Mouse (Mus musculus): ENCODE data around the gene Gli1. TPM values are rescaled to one million over a fixed set of nuclear protein-coding genes. Genes with fewer than 3 reads are reported as not detected.

The Gli1 gene
- total and polyA plus RNA-seq, 3 experiments, result 0.10 to 0.42 TPM; not detected in 1

- peaks cover 14% of the 10 kb centered on the region for H3K27me3 ChIP-seq (replicated peaks)
- dilution Hi-C loops (cut with MboI; ENCODE audit: extremely low pct_ligation_motif_present, extremely low pct_unique_long_range_greater_than_20kb, low sequenced_read_pairs) (no loop called here), in situ Hi-C loops (cut with MboI; ENCODE audit: low pct_ligation_motif_present, low pct_unique_long_range_greater_than_20kb, low sequenced_read_pairs) (no loop called here)
- peaks cover under 1 to 22% of the 10 kb centered on the region in 2 experiments for H3K36me3 ChIP-seq (replicated peaks in 1 of 2; ENCODE audit: control insufficient read depth in 1 of 2, insufficient read depth in 1 of 2, low read length in 1 of 2)
- no peak overlapping the region for H3K27ac ChIP-seq (ENCODE audit: insufficient read depth, low read depth)
- TF ChIP-seq USF2 (conservative IDR thresholded peaks at IDR 0.05; ENCODE audit: low read depth, low read length) (0 out of 2 replicates have a peak, but pooled peaks have one; percentile 9), NRF1 (IDR thresholded peaks at IDR 0.05; ENCODE audit: low read depth, low read length) (no peak)
- no peak overlapping the region for H3K4me3 ChIP-seq (replicated peaks in 1 of 3; ENCODE audit: low read depth in 2 of 3, low read length in 2 of 3, poor library complexity in 1 of 3)
- no peak overlapping the region for H3K4me2 ChIP-seq (ENCODE audit: insufficient read depth, low read depth, poor library complexity, severe bottlenecking)
- no peak overlapping the region for H3K9ac ChIP-seq (ENCODE audit: insufficient read depth, low read depth)
- no peaks in the 10 kb centered on the region for H3K79me2 ChIP-seq (replicated peaks; ENCODE audit: control insufficient read depth, extremely low read depth, insufficient read depth, poor library complexity, severe bottlenecking)
- DNase-seq (ENCODE audit: extremely low read depth), result no peak
- peaks cover 0 to 9% of the 10 kb centered on the region in 2 experiments; a peak in 2 of 4 replicates for H3K4me1 ChIP-seq (ENCODE audit: control insufficient read depth in 1 of 2, insufficient read depth in 2 of 2)
- H3K9me3 ChIP-seq (replicated peaks; ENCODE audit: low read length), result no peaks in the 10 kb centered on the region
These were observed 6.5 kb downstream of the Gli1 start for GRCm38 (mm10) chr10:127335271-127335670.

- Histone ChIP-seq H3K4me2 (ENCODE audit: insufficient read depth, low read depth, poor library complexity, severe bottlenecking) (no peak overlapping the region), H3K9me3 (replicated peaks; ENCODE audit: low read length) (no peaks in the 10 kb centered on the region), H3K9ac (ENCODE audit: insufficient read depth, low read depth) (no peak overlapping the region), H3K4me1 (ENCODE audit: control insufficient read depth in 1 of 2, insufficient read depth in 2 of 2) (peaks cover 0 to 5% of the 10 kb centered on the region in 2 experiments; a peak in 1 of 4 replicates), H3K79me2 (replicated peaks; ENCODE audit: control insufficient read depth, extremely low read depth, insufficient read depth, poor library complexity, severe bottlenecking) (no peaks in the 10 kb centered on the region), H3K36me3 (replicated peaks in 1 of 2; ENCODE audit: control insufficient read depth in 1 of 2, insufficient read depth in 1 of 2, low read length in 1 of 2) (peaks cover 16 to 43% of the 10 kb centered on the region in 2 experiments), H3K4me3 (replicated peaks in 1 of 3; ENCODE audit: low read depth in 2 of 3, low read length in 2 of 3, poor library complexity in 1 of 3) (no peak overlapping the region), H3K27me3 (replicated peaks) (peaks cover 2% of the 10 kb centered on the region), H3K27ac (ENCODE audit: insufficient read depth, low read depth) (no peak overlapping the region)
- dilution Hi-C loops (cut with MboI; ENCODE audit: extremely low pct_ligation_motif_present, extremely low pct_unique_long_range_greater_than_20kb, low sequenced_read_pairs) (no loop called here), in situ Hi-C loops (cut with MboI; ENCODE audit: low pct_ligation_motif_present, low pct_unique_long_range_greater_than_20kb, low sequenced_read_pairs) (no loop called here)
- no peak for DNase-seq (ENCODE audit: extremely low read depth)
- TF ChIP-seq RCOR1 (conservative IDR thresholded peaks at IDR 0.05; ENCODE audit: low read depth, low read length), result no peak
- no peak for TF ChIP-seq ELF1 (IDR thresholded peaks at IDR 0.05; ENCODE audit: low read depth, low read length)
- no peak for TF ChIP-seq ZMIZ1 (IDR thresholded peaks at IDR 0.05; ENCODE audit: low read depth, low read length)
- TF ChIP-seq NELFE (IDR thresholded peaks at IDR 0.05; ENCODE audit: low read depth, low read length), result no peak
- no peak for TF ChIP-seq ZC3H11A (IDR thresholded peaks at IDR 0.05; ENCODE audit: low read depth, low read length)
- TF ChIP-seq KAT2A (IDR thresholded peaks at IDR 0.05; ENCODE audit: insufficient replicate concordance, low read length), result no peak
- TF ChIP-seq POLR2AphosphoS2 (IDR thresholded peaks at IDR 0.05; ENCODE audit: low read depth, low read length), result no peak
- TF ChIP-seq PAX5 (IDR thresholded peaks at IDR 0.05; ENCODE audit: low read length), result no peak
- no peak for TF ChIP-seq NRF1 (IDR thresholded peaks at IDR 0.05; ENCODE audit: low read depth, low read length)
- no peak for TF ChIP-seq EP300 (IDR thresholded peaks at IDR 0.05; ENCODE audit: low read length)
- peak; percentile 13; the same call in 1 of the 2 replicates for TF ChIP-seq SMC3 (IDR thresholded peaks at IDR 0.05; ENCODE audit: low read depth, low read length)
- no peak for TF ChIP-seq ZKSCAN1 (IDR thresholded peaks at IDR 0.05; ENCODE audit: borderline replicate concordance, low read depth, low read length)
- no peak for TF ChIP-seq MAZ (IDR thresholded peaks at IDR 0.05; ENCODE audit: low read depth, low read length)
- TF ChIP-seq MAFK (IDR thresholded peaks at IDR 0.05; ENCODE audit: insufficient replicate concordance, low read length), result no peak
- TF ChIP-seq SIN3A (IDR thresholded peaks at IDR 0.05; ENCODE audit: low read length), result no peak
- TF ChIP-seq UBTF (IDR thresholded peaks at IDR 0.05; ENCODE audit: low read depth, low read length), result no peak
- no peak for TF ChIP-seq IRF4 (IDR thresholded peaks at IDR 0.05; ENCODE audit: low read depth, low read length)
- TF ChIP-seq MAX (IDR thresholded peaks at IDR 0.05; ENCODE audit: low read length), result no peak
- no peak for TF ChIP-seq POLR2A (IDR thresholded peaks at IDR 0.05; ENCODE audit: low read depth, low read length)
- TF ChIP-seq TCF12 (IDR thresholded peaks at IDR 0.05; ENCODE audit: low read depth, low read length), result no peak
- peak; percentile 68 for TF ChIP-seq MYC (IDR thresholded peaks at IDR 0.05; ENCODE audit: low read depth, low read length)
- TF ChIP-seq HCFC1 (IDR thresholded peaks at IDR 0.05; ENCODE audit: low read depth, low read length), result no peak
- TF ChIP-seq CTCF (conservative IDR thresholded peaks at IDR 0.05 in 1 of 2, IDR thresholded peaks at IDR 0.05 in 1 of 2; ENCODE audit: low read depth in 2 of 2, low read length in 2 of 2), result peak; percentile 23 to 69; a peak in 2 of 4 replicates
- peak; percentile 48 for TF ChIP-seq RAD21 (IDR thresholded peaks at IDR 0.05; ENCODE audit: low read depth, low read length)
- TF ChIP-seq MXI1 (IDR thresholded peaks at IDR 0.05; ENCODE audit: low read depth, low read length), result no peak
- no peak for TF ChIP-seq ETS1 (conservative IDR thresholded peaks at IDR 0.05; ENCODE audit: low read depth, low read length)
- TF ChIP-seq BHLHE40 (IDR thresholded peaks at IDR 0.05; ENCODE audit: low read depth, low read length), result no peak
- TF ChIP-seq JUND (conservative IDR thresholded peaks at IDR 0.05; ENCODE audit: low read depth, low read length), result no peak
- TF ChIP-seq CHD2 (IDR thresholded peaks at IDR 0.05; ENCODE audit: low read length), result no peak
- no peak for TF ChIP-seq USF1 (IDR thresholded peaks at IDR 0.05; ENCODE audit: low read depth, low read length)
- no peak for TF ChIP-seq CHD1 (IDR thresholded peaks at IDR 0.05; ENCODE audit: low read depth, low read length)
These were observed 8.6 kb downstream of the Gli1 start for GRCm38 (mm10) chr10:127333152-127333551.
